Mouse (Mus musculus): ENCODE measurements around the gene Timm8a2.

The Timm8a2 gene

DNA sequence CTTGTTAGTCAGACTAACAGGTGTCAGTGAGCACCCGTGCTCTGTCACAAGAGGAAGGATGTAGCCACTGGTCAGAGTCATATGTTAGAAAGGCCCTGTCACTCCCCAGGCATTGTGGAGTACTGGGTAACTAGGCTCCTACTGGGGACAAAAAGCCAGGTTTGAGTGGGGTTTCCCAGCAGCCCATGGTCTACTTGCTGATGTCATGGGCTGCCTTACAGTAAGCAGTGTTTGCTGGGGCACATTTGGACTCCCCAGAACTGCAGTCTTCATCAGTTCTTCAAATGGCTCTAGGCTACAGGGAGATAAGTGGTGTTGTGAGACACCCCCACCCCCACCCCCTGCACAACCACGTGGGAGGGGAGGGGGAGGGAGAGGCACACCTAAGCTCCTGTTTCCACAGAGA is 23.5 kb downstream of the Timm8a2 start:
- CTCF ChIA-PET: interaction anchor here (0.6 kb wide), 1 partner anchor 79 kb away, joined by 3 read pairs; no protein-coding TSS in a partner anchor

DNA sequence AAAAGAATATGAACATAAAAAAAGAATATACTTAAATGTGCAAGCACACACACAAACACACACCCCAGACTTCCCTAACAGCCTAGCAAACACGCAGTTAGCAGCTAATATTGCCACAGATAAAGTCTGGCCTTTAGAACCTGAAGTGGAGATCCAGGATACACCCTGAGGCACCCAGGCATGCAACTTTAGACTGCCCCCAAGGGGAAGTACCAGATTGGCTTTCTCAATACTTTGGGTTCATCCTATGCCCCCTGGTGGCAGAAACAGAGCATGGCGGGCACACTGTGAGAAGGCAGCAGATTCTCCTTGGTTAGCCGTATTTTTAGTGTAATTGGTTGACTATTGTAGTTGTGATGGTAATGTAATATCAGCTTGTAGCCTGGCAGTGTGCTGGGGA is 26.2 kb downstream of the Timm8a2 start:
- CTCF ChIA-PET: interaction anchor here (0.6 to 1.2 kb wide), 4 partner anchors 47 to 150 kb away, joined by 3 to 7 read pairs (median 3); partner anchors contain the start of gene Tm9sf2

- CTCF ChIA-PET: interaction anchor here (1.0 to 1.3 kb wide), 4 partner anchors 12 to 133 kb away, joined by 3 to 6 read pairs (median 3); partner anchors contain the start of gene Tm9sf2
Observed at GRCm38 (mm10) chr14:122061376-122061775, 26.9 kb downstream of the Timm8a2 start.

DNA sequence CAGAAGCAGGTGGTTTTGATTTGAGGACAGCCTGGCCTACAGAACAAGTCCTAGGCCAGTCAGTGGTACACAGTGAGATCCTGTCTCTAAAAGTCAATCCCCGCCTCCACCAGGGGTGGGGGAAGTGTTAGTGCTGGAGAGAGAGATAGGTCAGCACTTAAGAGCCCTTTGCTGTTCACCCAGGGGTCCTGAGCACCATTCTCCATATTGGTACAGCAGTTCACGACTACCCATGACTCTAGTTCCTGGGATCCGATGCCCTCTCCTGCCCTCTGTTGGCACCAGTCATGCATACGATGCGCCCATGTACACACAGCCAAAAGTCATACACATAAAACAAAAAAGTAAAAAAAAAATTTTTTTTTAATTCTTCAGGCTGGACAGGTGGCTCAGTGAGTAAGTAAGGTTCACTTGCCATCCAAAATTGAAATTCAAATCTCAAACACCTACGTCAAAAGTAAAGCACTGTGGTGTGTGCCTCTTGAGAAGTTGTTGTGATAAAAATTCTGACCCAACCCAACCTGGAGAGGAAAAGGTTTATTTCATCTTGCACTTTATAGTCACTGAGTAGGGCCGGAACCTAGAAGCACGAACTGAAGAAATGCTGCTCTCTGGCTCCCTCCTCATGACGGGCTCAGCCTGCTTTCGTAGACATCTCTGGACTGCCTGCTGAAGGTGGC is 28.1 kb downstream of the Timm8a2 start:
- CTCF ChIA-PET: interaction anchor here (0.6 to 1.3 kb wide), 5 partner anchors 11 to 245 kb away, joined by 3 to 7 read pairs (median 3); no protein-coding TSS in a partner anchor

DNA sequence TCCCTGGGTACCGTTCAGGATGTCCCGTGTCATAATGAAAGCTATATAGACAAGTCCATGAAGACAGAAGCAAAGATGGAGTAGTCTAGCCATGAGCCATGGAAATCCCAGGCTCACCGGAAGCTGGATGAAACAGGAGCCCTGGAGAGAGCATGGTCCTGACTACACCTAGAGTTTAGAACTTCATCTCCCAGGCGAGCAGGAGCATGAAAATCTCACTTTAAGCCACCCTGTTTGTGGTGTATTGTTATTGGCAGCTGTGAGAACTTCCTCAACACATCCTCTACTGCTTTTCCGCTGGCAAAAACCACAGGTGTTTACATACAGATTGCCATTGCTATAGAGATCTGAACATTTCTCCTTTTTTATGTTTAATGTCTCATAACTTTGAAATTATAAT is 29.1 kb downstream of the Timm8a2 start:
- CTCF ChIA-PET: interaction anchor here (0.7 kb wide), 2 partner anchors 99 to 216 kb away, joined by 3 to 4 read pairs; no protein-coding TSS in a partner anchor

DNA sequence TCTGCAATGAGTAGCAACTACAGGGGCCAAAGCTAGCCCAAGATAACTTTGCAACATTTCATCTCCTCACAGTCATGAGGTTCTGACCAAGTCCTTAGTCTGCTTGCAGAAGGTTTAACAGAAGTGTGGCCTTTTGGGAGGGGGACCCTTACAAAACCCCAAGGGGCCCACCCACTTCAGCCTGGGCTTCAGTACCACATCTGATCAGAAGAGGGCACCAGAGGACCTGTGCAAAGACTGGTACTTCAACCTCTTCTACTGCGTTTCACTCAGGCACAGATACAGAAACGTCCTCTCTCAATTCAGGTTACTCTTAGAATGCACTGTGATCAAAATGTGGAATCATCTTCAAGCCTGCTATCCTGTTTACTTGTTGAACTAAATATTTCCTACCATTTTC is 30.0 kb downstream of the Timm8a2 start:
- CTCF ChIA-PET: interaction anchor here (0.7 to 2.2 kb wide), 4 partner anchors 10 to 217 kb away, joined by 3 to 8 read pairs (median 4); no protein-coding TSS in a partner anchor

GRCm38 (mm10) chr14:122066243-122066642 is 31.8 kb downstream of the Timm8a2 start:
- CTCF ChIA-PET: interaction anchor here (0.5 to 2.2 kb wide), 3 partner anchors 63 to 143 kb away, joined by 7 to 8 read pairs (median 8); no protein-coding TSS in a partner anchor

- CTCF ChIA-PET: interaction anchor here (1.5 kb wide), 1 partner anchor 45 kb away, joined by 3 read pairs; no protein-coding TSS in a partner anchor
Observed at GRCm38 (mm10) chr14:122068036-122068435, 33.6 kb downstream of the Timm8a2 start.

DNA sequence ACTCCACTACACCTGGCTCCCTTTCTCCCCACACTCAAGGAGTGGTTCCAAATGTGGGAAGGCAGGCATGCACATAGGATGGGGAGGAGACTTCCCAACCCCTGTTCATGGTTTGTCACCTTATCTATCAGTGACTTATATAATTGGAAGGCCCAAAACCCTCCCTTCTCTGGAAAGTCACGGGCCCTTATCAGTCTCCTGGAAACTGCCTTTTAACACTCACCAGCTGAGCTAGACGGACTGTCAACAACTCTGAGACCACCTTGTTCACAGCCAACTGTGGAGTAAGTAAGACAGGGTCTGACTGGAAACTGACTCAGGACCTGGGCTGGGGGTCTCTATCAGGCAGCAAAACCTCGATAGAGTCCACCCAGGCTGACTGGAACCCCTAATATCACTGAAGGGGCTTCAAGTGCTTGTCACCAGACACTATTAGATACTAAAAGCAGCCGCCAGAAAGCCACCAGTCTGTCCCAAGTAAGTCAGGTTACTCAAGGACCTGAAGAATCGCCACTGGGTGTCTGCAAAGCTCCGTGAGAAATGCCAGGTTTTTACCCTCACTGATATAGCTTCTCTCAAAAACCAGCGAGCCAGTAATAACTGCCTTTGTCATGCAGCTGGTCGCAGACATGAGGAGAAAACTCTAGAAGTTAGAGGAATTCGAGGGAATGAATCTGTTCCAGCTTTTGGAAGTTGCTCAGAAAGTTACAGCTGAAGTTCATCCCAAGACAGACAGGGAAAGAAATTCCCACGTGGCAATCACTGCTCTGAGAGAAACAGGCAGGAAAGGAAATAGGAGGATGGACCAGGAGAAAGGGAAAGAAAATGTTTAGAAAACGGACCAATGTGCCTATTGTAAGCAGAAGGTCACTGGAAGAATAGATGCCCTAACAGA is 34.6 kb downstream of the Timm8a2 start:
- CTCF ChIA-PET: interaction anchor here (1.5 kb wide), 1 partner anchor 44 kb away, joined by 3 read pairs; no protein-coding TSS in a partner anchor

DNA sequence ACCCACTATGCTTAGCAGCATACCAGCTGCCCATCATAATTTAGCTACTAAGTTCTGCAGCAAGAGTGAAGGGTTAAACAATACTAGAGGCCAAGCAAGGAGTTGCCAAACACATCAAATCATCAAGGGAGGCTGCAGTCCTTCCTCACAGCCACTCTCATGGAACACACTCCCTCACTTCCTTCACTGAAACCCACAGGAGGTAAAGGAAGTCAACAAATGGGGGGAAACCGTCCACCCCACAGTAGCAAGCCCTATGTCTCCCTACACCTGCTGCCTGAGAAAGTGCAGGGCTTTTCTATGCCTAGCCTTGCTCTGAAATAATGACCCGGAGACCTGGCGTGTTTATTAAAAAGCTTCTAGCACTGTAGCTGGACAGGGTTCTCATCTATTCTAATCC is 35.5 kb downstream of the Timm8a2 start:
- CTCF ChIA-PET: interaction anchor here (0.6 kb wide), 1 partner anchor 930 kb away, joined by 5 read pairs; no protein-coding TSS in a partner anchor

- CTCF ChIA-PET: interaction anchor here (0.6 to 1.1 kb wide), 2 partner anchors 12 to 178 kb away, joined by 3 read pairs; no protein-coding TSS in a partner anchor
Observed at GRCm38 (mm10) chr14:122073422-122073821, 38.9 kb downstream of the Timm8a2 start.

DNA sequence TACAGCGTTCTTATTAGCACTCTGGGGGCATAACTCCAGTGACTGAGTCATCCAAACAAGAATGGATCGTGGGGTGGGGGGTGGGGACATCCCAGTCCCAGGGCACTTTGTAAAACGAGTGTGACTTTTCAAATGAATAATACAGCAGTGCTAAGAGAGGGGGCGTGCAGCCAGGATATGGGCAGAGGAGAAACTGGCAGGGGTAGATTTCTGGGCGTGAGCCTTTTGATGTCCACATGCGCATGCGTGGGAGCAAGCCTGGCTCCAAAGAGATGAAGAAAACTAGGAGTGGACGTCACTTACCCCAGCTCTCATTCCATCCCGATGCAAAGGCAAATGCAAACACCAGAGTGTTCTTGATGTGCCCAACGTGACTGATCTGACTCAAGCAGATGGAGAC is 39.9 kb downstream of the Timm8a2 start:
- CTCF ChIA-PET: interaction anchor here (0.7 kb wide), 1 partner anchor 112 kb away, joined by 6 read pairs; no protein-coding TSS in a partner anchor

DNA sequence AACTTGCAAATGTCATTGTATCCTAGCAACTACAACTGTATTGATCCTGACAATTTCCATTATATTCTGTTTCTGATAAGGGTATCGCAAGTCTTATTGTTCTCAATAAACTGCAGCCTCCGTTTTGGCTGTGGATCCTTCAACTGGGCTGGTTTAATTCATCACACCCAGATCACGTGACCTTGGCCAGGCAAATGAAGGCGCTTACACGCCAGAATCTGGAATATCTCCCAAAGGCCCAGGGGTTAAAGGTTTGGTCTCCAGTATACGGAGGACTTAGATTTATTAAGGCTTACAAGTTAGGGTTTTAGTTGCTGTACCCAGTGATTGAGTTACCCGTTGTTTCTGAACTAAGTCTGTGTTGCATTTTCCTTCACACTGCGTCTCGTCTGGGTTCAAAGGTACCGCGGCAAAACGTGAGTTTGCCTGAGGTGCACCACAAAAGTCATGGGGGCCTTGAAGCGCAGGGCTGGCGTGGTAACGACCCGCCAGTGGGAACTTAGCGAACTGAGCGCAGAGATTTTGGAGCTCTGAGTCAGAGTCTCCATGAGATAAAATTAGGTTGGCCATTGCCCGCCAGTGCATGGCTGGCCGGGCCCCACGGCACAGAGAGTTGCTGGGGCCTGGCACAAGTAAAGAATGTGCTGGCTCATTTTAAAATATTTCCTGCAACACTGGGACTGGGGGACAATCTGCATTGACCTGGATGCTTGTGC is 41.2 kb downstream of the Timm8a2 start:
- CTCF ChIA-PET: no interaction called here

DNA sequence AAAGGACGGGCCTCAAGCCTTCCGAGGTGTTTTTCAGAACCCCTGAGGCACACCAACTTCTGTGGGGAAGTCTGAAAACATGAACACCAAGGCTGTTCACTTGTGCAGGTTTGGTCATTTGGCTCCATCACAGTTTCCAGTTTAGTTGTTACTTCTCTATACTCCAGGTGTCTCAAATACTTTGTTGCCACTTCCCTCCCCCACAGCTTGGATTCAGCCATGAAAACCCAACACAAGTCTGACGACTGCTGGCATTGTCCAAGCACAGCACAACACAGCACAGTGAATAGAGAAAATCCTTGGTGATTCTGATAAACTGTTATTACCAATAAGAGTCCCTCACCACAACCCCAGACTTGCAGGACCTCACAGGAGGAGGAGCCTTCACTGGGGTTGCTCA is 42.5 kb downstream of the Timm8a2 start:
- CTCF ChIA-PET: interaction anchor here (0.6 kb wide), 1 partner anchor 17 kb away, joined by 4 read pairs; no protein-coding TSS in a partner anchor

DNA sequence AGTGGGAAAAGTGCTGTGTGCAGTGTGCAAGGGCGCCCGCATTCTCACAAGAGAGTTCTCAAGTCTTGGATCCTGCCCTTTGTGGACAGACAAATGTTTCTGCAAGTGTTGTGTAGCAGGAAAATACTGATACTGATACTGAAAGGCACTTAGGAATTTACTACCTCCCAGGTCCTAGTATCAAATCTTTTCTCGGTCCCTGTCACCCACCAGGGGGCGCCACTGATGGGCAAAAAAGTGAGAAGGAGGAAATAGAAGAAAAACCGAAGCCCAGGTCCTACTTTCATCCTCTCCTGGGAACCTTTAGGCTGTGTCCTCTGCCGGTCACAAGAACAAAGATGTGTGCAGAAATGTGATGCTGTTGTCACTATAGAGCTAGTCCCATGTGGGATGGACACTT is 45.0 kb downstream of the Timm8a2 start:
- CTCF ChIA-PET: no interaction called here

- CTCF ChIA-PET: no interaction called here
Observed at GRCm38 (mm10) chr14:122079921-122080320, 45.4 kb downstream of the Timm8a2 start.

GRCm38 (mm10) chr14:122081308-122081707 is 46.8 kb downstream of the Timm8a2 start:
- CTCF ChIA-PET: interaction anchor here (0.7 kb wide), 1 partner anchor 19 kb away, joined by 3 read pairs; no protein-coding TSS in a partner anchor

- CTCF ChIA-PET: interaction anchor here (0.6 kb wide), 2 partner anchors 16 to 47 kb away, joined by 3 read pairs; no protein-coding TSS in a partner anchor
Observed at GRCm38 (mm10) chr14:122083499-122083898, 49.0 kb downstream of the Timm8a2 start.

- CTCF ChIA-PET: no interaction called here
Observed at GRCm38 (mm10) chr14:122087956-122088355, 53.5 kb downstream of the Timm8a2 start.
